Mouse (Mus musculus): ENCODE measurements at regions not wholly inside any gene's neighbourhood (a gene's known extent, or its start where the extent isn't known, plus 50 kb on each side); places are given as distances from the start of the nearest gene placed in this dataset.

DNA sequence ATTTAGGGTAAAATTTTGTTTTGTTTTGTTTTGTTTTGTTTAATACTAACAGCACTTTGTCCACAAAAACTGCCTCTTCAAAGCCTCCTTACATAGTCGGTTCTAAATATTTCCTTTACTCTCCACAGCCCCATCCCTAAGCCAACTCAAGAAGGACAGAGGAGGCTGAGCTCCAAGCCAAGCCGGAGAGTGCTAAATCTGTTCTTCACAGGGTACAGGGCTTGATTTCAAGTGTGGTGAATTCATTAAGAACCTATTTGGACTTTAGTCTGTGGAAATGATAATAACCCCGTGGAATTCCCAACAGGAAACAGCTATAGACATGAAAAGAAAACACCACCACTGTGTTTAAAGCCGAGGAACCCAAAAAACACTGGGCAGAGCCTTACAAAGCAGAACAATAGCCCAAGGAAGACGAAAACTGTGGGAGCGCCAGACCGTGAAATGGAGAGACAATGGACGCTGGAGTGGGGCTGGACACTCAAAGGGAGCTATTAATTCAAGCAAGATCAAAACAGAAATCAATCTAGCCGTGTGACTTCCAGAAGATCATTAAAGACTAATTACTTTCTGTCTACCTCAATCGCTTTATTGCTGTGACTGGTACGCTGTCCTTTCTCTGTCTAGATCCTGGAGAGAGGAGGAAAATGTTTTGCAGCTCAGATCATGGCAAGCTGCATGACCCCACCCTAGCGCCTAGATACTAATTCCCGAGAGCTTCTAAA lies 194.7 kb downstream of the Trmt11 start:
- TF ChIP-seq POLR2A (IDR thresholded peaks at IDR 0.05; ENCODE audit: insufficient read depth, low read length) (no peak), CTCF (IDR thresholded peaks at IDR 0.05; ENCODE audit: low read depth, low read length) (no peak)

All from ES-Bruce4 (cell line).